ENCODE assay signal across 12 mouse cellular contexts in the genomic region with DNA sequence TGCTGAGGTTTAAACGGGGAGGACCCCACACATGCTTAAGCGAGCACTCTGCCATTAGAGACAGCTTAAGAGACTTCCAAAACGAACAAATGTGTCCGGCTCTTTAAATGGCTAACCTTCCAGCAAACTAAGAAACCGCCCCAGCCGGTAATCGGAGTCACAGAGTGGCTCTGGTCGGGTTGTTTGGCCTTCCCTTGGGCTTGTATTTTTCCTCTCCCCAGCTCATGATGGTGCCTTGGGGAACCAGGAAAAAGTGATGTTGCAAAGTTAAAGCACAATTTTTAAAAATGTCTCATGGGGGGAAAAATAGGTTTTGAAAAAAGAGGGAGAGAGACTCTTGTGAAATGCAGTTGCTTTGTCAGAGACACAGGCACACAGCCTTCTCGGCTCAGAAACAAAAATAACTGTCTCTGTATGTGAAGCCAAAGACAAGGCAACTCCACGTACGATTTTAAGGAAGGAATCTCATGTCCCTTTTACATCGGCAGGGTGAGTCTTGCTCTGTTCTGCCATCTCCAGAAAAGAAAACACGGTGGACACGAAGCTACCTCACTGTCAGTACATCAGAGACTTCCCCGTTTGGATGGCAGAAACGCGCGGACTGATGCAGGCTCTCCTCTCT. TPM values are rescaled to one million over a fixed set of nuclear protein-coding genes. Genes with fewer than 3 reads are reported as not detected.
A peak's percentile ranks its signal among the peaks of the same experiment; 100 is the strongest.
DNase-seq lines count a peak whose midpoint lies in the region; ATAC-seq lines count a peak whose summit lies in the region.
"Had no signal": no experiment of that assay in that cellular context is flagged by ENCODE, and none has a peak within 500 bp of the region (broad histone marks: within the 10 kb centered on the region; RNA-seq: fewer than 3 reads in every experiment).

No protein-coding gene starts in this region.

- H3K36me3 ChIP-seq in liver, embryonic 11.5 days (ENCODE audit: control insufficient read depth, insufficient read depth, low read length): no peaks in the 10 kb centered on the region
- H3K36me3 ChIP-seq in embryonic facial prominence, embryonic 11.5 days (replicated peaks; ENCODE audit: control insufficient read depth, insufficient read depth, low read depth, low read length): no peaks in the 10 kb centered on the region
- no peaks in the 10 kb centered on the region for H3K36me3 ChIP-seq in intestine, embryonic 16.5 days (ENCODE audit: control insufficient read depth, insufficient read depth, low read length)

- H3K4me2 ChIP-seq in liver, embryonic 11.5 days: peak overlapping the region; percentile 48
- no peak overlapping the region; the same call in 1 of the 2 replicates for H3K4me2 ChIP-seq in embryonic facial prominence, embryonic 11.5 days (ENCODE audit: low read depth, low read length)
- peak overlapping the region; percentile 24 for H3K4me2 ChIP-seq in intestine, embryonic 16.5 days (ENCODE audit: low read depth, low read length)

- no peaks in the 10 kb centered on the region for H3K27me3 ChIP-seq in liver, embryonic 11.5 days (replicated peaks; ENCODE audit: control insufficient read depth, insufficient read depth, low read length)
- H3K27me3 ChIP-seq in embryonic facial prominence, embryonic 11.5 days (ENCODE audit: control insufficient read depth, insufficient read depth, low read length): no peaks in the 10 kb centered on the region
- H3K27me3 ChIP-seq in intestine, embryonic 16.5 days (replicated peaks; ENCODE audit: control insufficient read depth, insufficient read depth, low read length): no peaks in the 10 kb centered on the region

- peak; percentile 17 for DNase-seq in gastrocnemius, postnatal 25 days
- DNase-seq in gastrocnemius, adult 8-10 months (ENCODE audit: low spot score in 2 of 2): no peak
- DNase-seq in liver, embryonic 11.5 days (ENCODE audit: low spot score): no peak
- DNase-seq in liver: no peak
- no peak for DNase-seq in embryonic facial prominence, embryonic 11.5 days (ENCODE audit: low spot score)
- DNase-seq in layer of hippocampus, adult 9-11 months: no peak
- DNase-seq in spleen, postnatal 10 days (ENCODE audit: low spot score in 2 of 2): no peak
- DNase-seq: cerebellum, postnatal 36 days; retina, postnatal 1 day; thymus, postnatal 36 days had no signal

- no peak overlapping the region for H3K4me3 ChIP-seq in liver, embryonic 11.5 days (ENCODE audit: low read depth, low read length)
- no peak overlapping the region for H3K4me3 ChIP-seq in embryonic facial prominence, embryonic 11.5 days (ENCODE audit: low read depth, low read length)
- no peak overlapping the region for H3K4me3 ChIP-seq in intestine, embryonic 16.5 days (ENCODE audit: low read length)
- H3K4me3 ChIP-seq: megakaryocyte, embryonic 14.5 days had no signal

- no peak overlapping the region for H3K27ac ChIP-seq in liver, embryonic 11.5 days (ENCODE audit: low read depth, low read length)
- no peak overlapping the region for H3K27ac ChIP-seq in embryonic facial prominence, embryonic 11.5 days (replicated peaks; ENCODE audit: low read depth, low read length)
- no peak overlapping the region for H3K27ac ChIP-seq in intestine, embryonic 16.5 days (ENCODE audit: low read length)

- H3K9ac ChIP-seq in liver, embryonic 11.5 days (ENCODE audit: low read depth, low read length): 0 out of 2 replicates have a peak overlapping the region, but pooled peaks have one; percentile 30
- H3K9ac ChIP-seq in embryonic facial prominence, embryonic 11.5 days (replicated peaks; ENCODE audit: low read length): 0 out of 2 replicates have a peak overlapping the region, but pooled peaks have one; percentile 10
- 0 out of 2 replicates have a peak overlapping the region, but pooled peaks have one; percentile 48 for H3K9ac ChIP-seq in intestine, embryonic 16.5 days (ENCODE audit: low read depth, low read length)

- no peaks in the 10 kb centered on the region for H3K9me3 ChIP-seq in liver, embryonic 11.5 days (ENCODE audit: control insufficient read depth, low read length)
- no peaks in the 10 kb centered on the region for H3K9me3 ChIP-seq in embryonic facial prominence, embryonic 11.5 days (replicated peaks; ENCODE audit: control insufficient read depth, low read length)
- H3K9me3 ChIP-seq in intestine, embryonic 16.5 days (ENCODE audit: control insufficient read depth, low read length): 0 out of 2 replicates have a peak, but pooled peaks cover 3% of the 10 kb centered on the region
- H3K9me3 ChIP-seq: megakaryocyte, embryonic 14.5 days had no signal

- peaks cover 12% of the 10 kb centered on the region for H3K4me1 ChIP-seq in liver, embryonic 11.5 days (replicated peaks; ENCODE audit: control insufficient read depth, insufficient read depth, low read length)
- no peaks in the 10 kb centered on the region for H3K4me1 ChIP-seq in embryonic facial prominence, embryonic 11.5 days (ENCODE audit: control insufficient read depth, insufficient read depth, low read length)
- peaks cover 5% of the 10 kb centered on the region; the same call in 1 of the 2 replicates for H3K4me1 ChIP-seq in intestine, embryonic 16.5 days (ENCODE audit: control insufficient read depth, insufficient read depth, low read length)

- no peak for ATAC-seq in liver, embryonic 11.5 days (replicated peaks; ENCODE audit: low FRiP score)
- no peak for ATAC-seq in embryonic facial prominence, embryonic 11.5 days (replicated peaks; ENCODE audit: insufficient number of reproducible peaks, low FRiP score, low TSS enrichment, low read depth)
- ATAC-seq in intestine, embryonic 16.5 days: no peak

- 52% methylated on average over 18 of the region's 18 CpGs for WGBS in liver, embryonic 11.5 days
- WGBS in embryonic facial prominence, embryonic 11.5 days: 49% methylated on average over 18 of the region's 18 CpGs
- 49% methylated on average over 18 of the region's 18 CpGs for WGBS in intestine, embryonic 16.5 days

RNA-seq across cellular contexts. Expression of a gene that starts 25.2 kb away (rescaled TPM):
- total RNA-seq in gastrocnemius, postnatal 25 days (2021): 1 to 10 TPM; 3.6 to 3.8 TPM
- total RNA-seq in gastrocnemius, adult 8-10 months (2022): 1 to 10 TPM; 2.1 to 2.7 (median 2.5) TPM
- polyA plus RNA-seq in liver, embryonic 11.5 days (2014; fragmentation: Nextera tagmentation; extraction: Ambion mirVana): not detected in 2 replicates
- not detected in 2 replicates for polyA plus RNA-seq in embryonic facial prominence, embryonic 11.5 days (2014; fragmentation: Nextera tagmentation; extraction: Ambion mirVana)
- polyA plus RNA-seq in intestine, embryonic 16.5 days (2015; fragmentation: Nextera tagmentation; extraction: Ambion mirVana): 0.80 and 1.0 TPM in 2 replicates
